Mouse (Mus musculus) G1E (cell line): ENCODE results near the gene Vav3.

Experiments
- CTCF ChIP-seq: IDR thresholded peaks from 2 replicates; pipeline ENCODE4 v1.5.1; 2012; ENCODE audit warnings: low read depth, low read length, inconsistent platforms, mixed read lengths
- GATA2 ChIP-seq: IDR thresholded peaks from 2 replicates; pipeline ENCODE4 v1.6.1; 2012; ENCODE audit warnings: low read depth, low read length, inconsistent platforms, borderline replicate concordance
- POLR2AphosphoS5 ChIP-seq: IDR thresholded peaks from 2 replicates; pipeline ENCODE4 v1.6.1; 2012; ENCODE audit warnings: low read depth, low read length, inconsistent platforms; ENCODE audit not compliant: insufficient replicate concordance

DNA sequence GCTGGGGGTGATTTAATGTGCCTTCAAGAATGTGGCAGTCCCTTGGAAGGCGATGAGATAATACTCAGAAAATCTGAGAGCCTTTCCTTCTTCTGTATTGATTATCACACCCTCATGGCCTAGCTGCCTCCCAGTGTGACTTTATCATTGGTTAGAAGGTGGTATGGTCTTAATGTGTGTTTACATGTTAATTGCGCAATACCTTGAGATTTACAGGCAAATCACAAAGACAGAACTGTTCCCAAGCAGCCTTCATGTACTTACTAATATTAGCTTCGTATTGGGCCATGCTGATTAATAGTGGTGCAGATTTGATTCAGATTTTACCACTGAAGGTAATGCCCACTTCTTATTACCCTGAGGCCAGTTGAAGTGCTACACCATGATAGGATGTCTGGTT lies 381.3 kb downstream of the Vav3 start:
- TF ChIP-seq CTCF, result no peak
- TF ChIP-seq GATA2, result no peak
- no peak for TF ChIP-seq POLR2AphosphoS5
